Mouse (Mus musculus): ENCODE results near the gene Kcnma1. TPM values are rescaled to one million over a fixed set of nuclear protein-coding genes. Genes with fewer than 3 reads are reported as not detected.

Kcnma1 gene
- polyA plus RNA-seq, 1 experiment, result not detected

GRCm38 (mm10) chr14:23618973-23619372, 395.3 kb downstream of the Kcnma1 start:
- Histone ChIP-seq H3K27ac (replicated peaks; ENCODE audit: low read depth, low read length) (no peak overlapping the region), H3K4me3 (ENCODE audit: insufficient read depth, low read depth, low read length) (no peak overlapping the region), H3K4me1 (ENCODE audit: control insufficient read depth, insufficient read depth, insufficient read length, low read length) (no peaks in the 10 kb centered on the region)

GRCm38 (mm10) chr14:23618081-23618480, 396.2 kb downstream of the Kcnma1 start:
- H3K27ac ChIP-seq (replicated peaks; ENCODE audit: low read depth, low read length), result no peak overlapping the region
- H3K4me3 ChIP-seq (ENCODE audit: insufficient read depth, low read depth, low read length), result no peak overlapping the region
- no peaks in the 10 kb centered on the region for H3K4me1 ChIP-seq (ENCODE audit: control insufficient read depth, insufficient read depth, insufficient read length, low read length)

GRCm38 (mm10) chr14:23610054-23610453, 404.2 kb downstream of the Kcnma1 start:
- H3K4me3 ChIP-seq (ENCODE audit: insufficient read depth, low read depth, low read length), result no peak overlapping the region
- H3K27ac ChIP-seq (replicated peaks; ENCODE audit: low read depth, low read length), result no peak overlapping the region

GRCm38 (mm10) chr14:23605740-23606139, 408.6 kb downstream of the Kcnma1 start:
- H3K4me3 ChIP-seq (ENCODE audit: insufficient read depth, low read depth, low read length), result no peak overlapping the region
- no peak overlapping the region for H3K27ac ChIP-seq (replicated peaks; ENCODE audit: low read depth, low read length)

More at GRCm38 (mm10) chr14:23610054-23610453, 404.2 kb downstream of the Kcnma1 start:
- no peaks in the 10 kb centered on the region for H3K4me1 ChIP-seq (ENCODE audit: control insufficient read depth, insufficient read depth, insufficient read length, low read length)

GRCm38 (mm10) chr14:23602937-23603336, 411.4 kb downstream of the Kcnma1 start:
- Histone ChIP-seq H3K4me3 (ENCODE audit: insufficient read depth, low read depth, low read length) (no peak overlapping the region), H3K27ac (replicated peaks; ENCODE audit: low read depth, low read length) (no peak overlapping the region), H3K4me1 (ENCODE audit: control insufficient read depth, insufficient read depth, insufficient read length, low read length) (no peaks in the 10 kb centered on the region)

More at GRCm38 (mm10) chr14:23605740-23606139, 408.6 kb downstream of the Kcnma1 start:
- no peaks in the 10 kb centered on the region for H3K4me1 ChIP-seq (ENCODE audit: control insufficient read depth, insufficient read depth, insufficient read length, low read length)

GRCm38 (mm10) chr14:23602054-23602453, 412.2 kb downstream of the Kcnma1 start:
- Histone ChIP-seq H3K27ac (replicated peaks; ENCODE audit: low read depth, low read length) (no peak overlapping the region), H3K4me1 (ENCODE audit: control insufficient read depth, insufficient read depth, insufficient read length, low read length) (no peaks in the 10 kb centered on the region), H3K4me3 (ENCODE audit: insufficient read depth, low read depth, low read length) (no peak overlapping the region)

GRCm38 (mm10) chr14:23594629-23595028, 419.7 kb downstream of the Kcnma1 start:
- Histone ChIP-seq H3K4me3 (ENCODE audit: insufficient read depth, low read depth, low read length) (no peak overlapping the region), H3K4me1 (ENCODE audit: control insufficient read depth, insufficient read depth, insufficient read length, low read length) (no peaks in the 10 kb centered on the region), H3K27ac (replicated peaks; ENCODE audit: low read depth, low read length) (no peak overlapping the region)

- Histone ChIP-seq H3K4me3 (ENCODE audit: insufficient read depth, low read depth, low read length) (no peak overlapping the region), H3K4me1 (ENCODE audit: control insufficient read depth, insufficient read depth, insufficient read length, low read length) (no peaks in the 10 kb centered on the region), H3K27ac (replicated peaks; ENCODE audit: low read depth, low read length) (no peak overlapping the region)
Observed at GRCm38 (mm10) chr14:23592826-23593447, 421.4 kb downstream of the Kcnma1 start.

- Histone ChIP-seq H3K27ac (replicated peaks; ENCODE audit: low read depth, low read length) (no peak overlapping the region), H3K4me1 (ENCODE audit: control insufficient read depth, insufficient read depth, insufficient read length, low read length) (no peaks in the 10 kb centered on the region), H3K4me3 (ENCODE audit: insufficient read depth, low read depth, low read length) (no peak overlapping the region)
Observed at GRCm38 (mm10) chr14:23589744-23590481, 424.4 kb downstream of the Kcnma1 start.

- Histone ChIP-seq H3K27ac (replicated peaks; ENCODE audit: low read depth, low read length) (no peak overlapping the region), H3K4me1 (ENCODE audit: control insufficient read depth, insufficient read depth, insufficient read length, low read length) (no peaks in the 10 kb centered on the region), H3K4me3 (ENCODE audit: insufficient read depth, low read depth, low read length) (no peak overlapping the region)
Observed at GRCm38 (mm10) chr14:23587451-23587850, 426.8 kb downstream of the Kcnma1 start.

- Histone ChIP-seq H3K4me1 (ENCODE audit: control insufficient read depth, insufficient read depth, insufficient read length, low read length) (no peaks in the 10 kb centered on the region), H3K27ac (replicated peaks; ENCODE audit: low read depth, low read length) (no peak overlapping the region), H3K4me3 (ENCODE audit: insufficient read depth, low read depth, low read length) (no peak overlapping the region)
Observed at GRCm38 (mm10) chr14:23583235-23583634, 431.1 kb downstream of the Kcnma1 start.

- no peak overlapping the region for H3K27ac ChIP-seq (replicated peaks; ENCODE audit: low read depth, low read length)
- no peaks in the 10 kb centered on the region for H3K4me1 ChIP-seq (ENCODE audit: control insufficient read depth, insufficient read depth, insufficient read length, low read length)
- no peak overlapping the region for H3K4me3 ChIP-seq (ENCODE audit: insufficient read depth, low read depth, low read length)
Observed at GRCm38 (mm10) chr14:23581282-23581681, 433.0 kb downstream of the Kcnma1 start.

GRCm38 (mm10) chr14:23575951-23576350, 438.3 kb downstream of the Kcnma1 start:
- Histone ChIP-seq H3K4me1 (ENCODE audit: control insufficient read depth, insufficient read depth, insufficient read length, low read length) (no peaks in the 10 kb centered on the region), H3K27ac (replicated peaks; ENCODE audit: low read depth, low read length) (no peak overlapping the region), H3K4me3 (ENCODE audit: insufficient read depth, low read depth, low read length) (no peak overlapping the region)

GRCm38 (mm10) chr14:23574136-23574535, 440.2 kb downstream of the Kcnma1 start:
- Histone ChIP-seq H3K4me1 (ENCODE audit: control insufficient read depth, insufficient read depth, insufficient read length, low read length) (no peaks in the 10 kb centered on the region), H3K4me3 (ENCODE audit: insufficient read depth, low read depth, low read length) (no peak overlapping the region), H3K27ac (replicated peaks; ENCODE audit: low read depth, low read length) (no peak overlapping the region)

- H3K27ac ChIP-seq (replicated peaks; ENCODE audit: low read depth, low read length), result no peak overlapping the region
- H3K4me1 ChIP-seq (ENCODE audit: control insufficient read depth, insufficient read depth, insufficient read length, low read length), result no peaks in the 10 kb centered on the region
- H3K4me3 ChIP-seq (ENCODE audit: insufficient read depth, low read depth, low read length), result no peak overlapping the region
Observed at GRCm38 (mm10) chr14:23573385-23573784, 440.9 kb downstream of the Kcnma1 start.

GRCm38 (mm10) chr14:23572778-23573177, 441.5 kb downstream of the Kcnma1 start:
- Histone ChIP-seq H3K27ac (replicated peaks; ENCODE audit: low read depth, low read length) (no peak overlapping the region), H3K4me1 (ENCODE audit: control insufficient read depth, insufficient read depth, insufficient read length, low read length) (no peaks in the 10 kb centered on the region), H3K4me3 (ENCODE audit: insufficient read depth, low read depth, low read length) (no peak overlapping the region)

All from brown adipose tissue, adult 24 weeks (tissue).